Mouse (Mus musculus) cerebellum, adult 2 months (tissue): ENCODE results near the gene Enc1.

ENCODE experiments used
- CTCF ChIP-seq: fragments of 200-500 bp; IDR thresholded peaks from 2 replicates; pipeline ENCODE4 v1.5.1; 2011; ENCODE audit warnings: low read depth, mild to moderate bottlenecking, control low read depth, low read length, moderate library complexity, borderline replicate concordance; ENCODE audit not compliant: insufficient read depth
- POLR2A ChIP-seq: fragments of 200-500 bp; IDR thresholded peaks from 2 replicates; pipeline ENCODE4 v1.6.1; 2011; ENCODE audit warnings: low read length, control low read depth, borderline replicate concordance; ENCODE audit not compliant: insufficient read depth

DNA sequence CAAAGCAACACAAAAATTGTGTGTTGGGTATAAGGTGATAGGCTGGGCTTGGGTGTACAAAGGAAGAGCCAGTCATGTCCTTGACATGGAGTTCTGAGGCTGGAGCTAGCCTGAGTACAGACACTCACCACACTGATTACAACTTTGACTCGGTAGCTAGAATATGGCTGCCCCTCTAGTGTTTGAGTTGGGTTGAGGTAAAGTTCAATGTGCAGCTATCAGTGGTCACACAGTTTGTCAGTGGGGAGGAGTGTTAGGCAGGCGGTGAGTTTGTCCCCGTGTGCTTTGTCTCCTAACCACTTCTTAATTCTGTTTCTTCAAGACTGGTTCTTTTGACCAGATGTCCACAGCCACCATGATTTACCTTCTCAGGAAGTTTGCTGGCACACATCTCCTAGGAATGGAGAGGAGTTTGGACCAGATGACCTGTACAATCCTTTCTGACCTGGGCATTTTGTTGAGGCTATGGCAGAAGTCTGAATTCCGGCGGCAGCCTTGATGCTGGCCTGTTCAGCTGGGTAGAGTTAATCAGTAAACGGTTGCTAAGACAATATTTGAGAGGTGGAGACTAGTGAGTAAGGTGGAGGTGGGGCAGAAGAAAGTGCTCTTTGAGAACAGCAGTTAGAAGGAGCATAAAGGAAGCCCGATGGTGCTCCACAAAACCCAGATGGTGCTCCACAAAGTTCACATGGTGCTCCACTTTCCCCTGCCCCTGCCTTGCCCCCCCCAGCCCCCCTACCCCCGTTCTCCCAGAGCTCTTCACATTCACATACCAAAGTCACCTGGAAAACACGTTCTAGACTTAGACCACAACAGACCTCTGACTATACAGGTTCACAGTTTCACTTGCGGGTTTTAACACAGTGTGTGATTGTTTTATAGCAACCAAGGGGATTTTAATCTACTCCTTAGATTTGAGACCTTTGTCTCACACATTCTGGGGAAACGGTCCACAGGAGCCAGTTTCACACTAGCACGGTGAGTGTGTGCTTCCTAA lies 59.3 kb downstream of the Enc1 start:
- TF ChIP-seq CTCF = no peak
- no peak for TF ChIP-seq POLR2A
